Mouse (Mus musculus): ENCODE data around the gene Tapt1.
"Not testable (repeated sequence)": the region's sequence is repeated elsewhere in the genome, so short reads cannot be mapped to it uniquely, and the experiment has no call there.

Gene Tapt1

DNA sequence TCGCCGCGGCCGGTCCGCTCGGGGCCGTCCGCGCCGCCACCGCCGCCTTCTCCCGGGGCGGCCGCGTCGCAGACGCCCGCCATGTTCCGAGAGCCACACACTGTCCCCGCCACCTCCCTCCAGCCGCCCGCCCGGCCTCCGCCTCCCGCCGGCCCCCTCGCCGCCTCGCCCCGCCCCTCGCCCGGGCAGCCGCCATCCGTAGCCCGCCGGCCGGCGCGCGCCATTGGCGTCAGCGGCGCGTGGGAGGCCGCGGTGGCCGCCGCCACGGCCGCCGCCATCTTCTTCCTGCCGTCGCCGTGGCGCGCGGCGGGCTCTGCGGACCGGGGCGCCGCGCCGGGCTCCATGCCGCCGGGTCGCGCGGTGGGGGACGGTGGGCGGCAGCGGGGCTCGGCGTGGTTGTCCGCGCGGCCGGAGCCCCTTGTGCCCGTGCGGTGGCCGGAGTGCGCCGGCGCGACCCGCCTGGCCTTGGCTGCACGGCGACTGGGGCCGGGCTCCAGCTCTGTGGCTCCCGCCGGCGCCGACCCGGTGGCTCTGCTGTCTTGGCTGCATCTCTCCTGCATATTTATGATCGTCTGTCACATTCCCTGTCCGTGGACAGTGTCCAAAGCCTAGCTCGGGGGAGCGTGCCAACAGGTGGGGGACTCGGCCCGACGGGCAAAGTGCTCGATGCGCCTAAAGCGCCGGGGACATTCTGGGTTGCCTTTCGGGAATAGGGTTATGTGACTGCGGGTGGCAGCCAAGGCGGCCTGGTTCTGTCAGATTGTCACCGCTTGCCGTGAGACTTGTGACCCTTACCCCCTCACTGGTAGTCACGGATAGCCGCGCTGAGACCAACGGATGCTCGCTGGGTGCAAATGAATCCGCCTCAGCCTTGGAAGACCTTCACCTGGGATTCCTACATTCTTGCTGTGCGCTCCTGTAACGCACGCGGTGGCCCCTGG lies at the start of gene Tapt1:
Tapt1 (minus strand) TSS at position 106 of the 941 bp plus-strand sequence.
- peak; percentile 62 to 69 for DNase-seq (ENCODE audit: low spot score in 2 of 2)

DNA sequence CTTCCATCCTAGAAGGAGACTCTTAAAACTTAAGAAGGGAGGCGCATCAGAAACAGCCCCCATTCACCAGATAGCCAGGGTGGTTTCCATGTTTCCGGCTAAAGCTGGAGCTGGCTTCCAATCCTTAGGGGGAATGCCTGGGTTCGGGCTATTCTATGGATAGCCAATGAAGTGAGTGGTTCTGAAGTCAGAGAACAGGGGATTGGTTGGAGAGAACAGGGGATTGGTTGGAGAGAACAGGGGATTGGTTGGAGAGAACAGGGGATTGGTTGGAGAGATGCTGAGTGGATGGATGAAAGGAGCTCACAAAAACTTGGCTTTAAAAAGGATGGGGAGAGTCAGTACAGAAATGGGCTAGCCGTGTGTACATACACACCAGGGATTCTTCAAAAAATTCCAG lies 45.1 kb upstream of the Tapt1 start:
- no peak for DNase-seq (ENCODE audit: low spot score in 2 of 2)

GRCm38 (mm10) chr5:44268524-44268923 lies 42.1 kb upstream of the Tapt1 start:
- not testable (repeated sequence) for DNase-seq (ENCODE audit: low spot score in 2 of 2)

GRCm38 (mm10) chr5:44261691-44262090 lies 35.3 kb upstream of the Tapt1 start:
- DNase-seq (ENCODE audit: low spot score in 2 of 2) = no peak

- no peak for DNase-seq (ENCODE audit: low spot score in 2 of 2)
Measured at GRCm38 (mm10) chr5:44261172-44261571, 34.7 kb upstream of the Tapt1 start.

- DNase-seq (ENCODE audit: low spot score in 2 of 2) = no peak
Measured at GRCm38 (mm10) chr5:44259678-44260077, 33.3 kb upstream of the Tapt1 start.

DNA sequence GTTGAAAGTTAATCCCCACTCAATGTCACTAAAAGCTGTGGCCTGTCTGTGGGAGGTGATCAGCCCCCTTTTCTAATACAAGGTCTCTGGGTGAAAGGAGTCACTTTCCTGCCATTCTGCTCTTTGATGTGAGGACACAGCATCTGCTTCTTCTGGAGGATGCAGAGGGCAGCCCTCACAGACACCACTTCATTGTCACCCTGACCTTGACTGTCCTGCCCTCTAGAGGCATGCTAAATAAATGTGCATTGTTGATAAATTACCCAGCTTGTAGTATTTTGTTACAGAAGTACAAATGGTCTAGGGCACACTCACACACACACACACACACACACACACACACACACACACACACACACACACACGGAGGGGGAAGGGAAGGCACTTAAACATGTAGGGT lies 31.7 kb upstream of the Tapt1 start:
- no peak for DNase-seq (ENCODE audit: low spot score in 2 of 2)

GRCm38 (mm10) chr5:44257401-44257800 lies 31.0 kb upstream of the Tapt1 start:
- DNase-seq (ENCODE audit: low spot score in 2 of 2) = no peak

DNA sequence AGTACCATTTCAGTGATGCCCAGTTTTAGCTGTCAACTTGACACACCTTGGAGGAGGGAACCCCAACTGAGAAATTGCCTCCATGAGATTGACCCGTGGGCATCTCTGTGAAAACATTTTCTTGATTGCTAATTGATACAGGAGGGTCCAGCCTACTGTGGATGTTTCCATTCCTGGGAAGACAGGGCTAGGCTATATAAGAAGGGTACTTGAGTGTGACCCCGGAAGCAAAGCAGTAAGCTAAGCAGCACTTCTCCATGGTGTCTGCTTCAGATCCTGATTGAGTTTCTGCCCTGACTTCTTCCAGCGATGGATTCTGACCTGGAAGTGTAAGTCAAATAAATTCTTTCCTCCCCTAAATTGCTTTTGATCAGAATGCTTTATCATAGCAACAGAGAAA lies 30.1 kb upstream of the Tapt1 start:
- DNase-seq (ENCODE audit: low spot score in 2 of 2) = no peak

DNA sequence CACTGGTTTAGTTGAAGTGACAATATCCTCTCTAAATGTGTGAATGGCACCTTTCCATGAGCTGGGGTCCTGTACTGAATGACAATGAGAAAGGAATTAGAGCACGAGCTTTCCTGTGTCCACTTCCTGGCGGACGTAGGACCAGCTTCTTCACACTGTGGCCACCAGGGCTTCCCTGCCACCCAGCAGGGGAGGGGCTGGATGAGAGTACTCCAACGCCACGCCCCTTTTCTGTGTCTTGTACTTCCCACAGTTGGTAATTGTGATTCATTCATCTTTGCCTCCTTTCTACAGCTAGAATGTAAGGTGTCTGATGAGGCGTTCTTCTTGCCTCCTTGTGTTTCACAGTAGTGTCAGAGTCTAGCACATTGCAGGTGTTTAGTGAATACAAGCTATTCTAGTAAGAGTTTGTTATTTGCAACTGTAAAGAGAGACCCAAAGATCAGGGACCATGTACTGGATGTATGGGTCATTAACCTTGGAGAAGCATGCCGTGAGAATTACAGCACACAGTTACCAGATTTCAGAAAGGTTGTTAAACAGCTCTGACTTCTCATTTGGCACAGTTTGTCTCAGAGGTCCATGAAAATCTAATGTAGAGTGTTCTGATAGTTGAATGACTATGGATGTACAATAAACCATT lies 29.5 kb upstream of the Tapt1 start:
- DNase-seq (ENCODE audit: low spot score in 2 of 2) = no peak

DNA sequence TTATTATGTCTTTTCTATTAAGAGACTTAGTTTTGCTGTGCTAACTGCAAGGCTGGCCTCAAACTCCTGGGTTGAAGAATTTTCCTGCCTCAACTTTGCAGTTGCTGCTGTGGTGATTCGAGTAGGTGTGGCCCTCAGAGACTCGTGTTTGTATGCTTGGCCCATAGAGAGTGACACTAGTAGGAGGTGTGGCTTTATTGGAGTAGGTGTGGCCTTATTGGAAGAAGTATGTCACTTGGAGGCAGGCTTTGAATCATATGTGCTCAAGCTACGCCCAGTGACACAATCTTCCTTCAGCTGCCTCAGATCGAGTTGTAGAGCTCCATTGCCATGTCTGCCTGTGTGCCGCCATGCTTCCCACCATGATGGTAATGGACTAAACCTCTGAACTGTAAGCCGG lies 27.0 kb upstream of the Tapt1 start:
- DNase-seq (ENCODE audit: low spot score in 2 of 2) = no peak

DNA sequence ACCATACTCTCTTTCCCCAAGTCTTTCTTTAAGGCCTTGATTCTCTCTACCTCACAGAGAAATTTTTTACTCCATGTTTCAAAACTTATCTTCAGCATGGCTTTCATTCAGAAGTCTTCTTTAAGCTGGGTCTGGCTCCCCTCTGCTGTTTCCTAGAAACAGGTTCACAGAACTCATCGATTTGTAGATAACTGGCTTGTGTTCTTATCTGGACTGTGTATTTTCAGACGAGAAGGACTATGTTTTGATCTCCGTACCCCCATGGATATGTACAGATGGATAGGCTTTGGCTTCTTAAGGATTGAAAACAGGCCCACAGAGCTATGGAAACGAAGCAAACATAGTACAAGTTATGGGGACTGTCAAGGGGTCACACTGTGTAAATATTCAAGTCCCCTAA lies 26.0 kb upstream of the Tapt1 start:
- DNase-seq (ENCODE audit: low spot score in 2 of 2) = no peak

- DNase-seq (ENCODE audit: low spot score in 2 of 2) = no peak
Measured at GRCm38 (mm10) chr5:44250211-44250955, 24.0 kb upstream of the Tapt1 start.

DNA sequence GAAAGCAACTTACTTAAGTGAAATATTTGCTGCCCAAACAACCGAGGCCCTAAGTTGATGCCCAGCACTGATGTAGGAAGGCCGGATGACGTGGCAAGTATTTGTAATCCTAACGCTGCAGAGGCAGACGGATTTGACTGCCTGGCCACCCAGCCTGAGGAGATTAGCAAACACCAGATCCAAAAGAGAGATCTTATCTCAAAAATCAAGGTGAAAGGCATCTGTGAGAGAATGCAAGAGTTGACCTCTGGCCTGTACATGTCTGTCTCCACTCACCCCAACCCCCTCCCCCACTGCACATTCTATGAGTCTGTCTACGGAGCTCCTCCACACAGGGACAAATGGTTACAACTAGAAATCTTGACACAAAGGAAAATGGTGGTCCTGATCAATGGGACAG lies 22.9 kb upstream of the Tapt1 start:
- no peak for DNase-seq (ENCODE audit: low spot score in 2 of 2)

DNA sequence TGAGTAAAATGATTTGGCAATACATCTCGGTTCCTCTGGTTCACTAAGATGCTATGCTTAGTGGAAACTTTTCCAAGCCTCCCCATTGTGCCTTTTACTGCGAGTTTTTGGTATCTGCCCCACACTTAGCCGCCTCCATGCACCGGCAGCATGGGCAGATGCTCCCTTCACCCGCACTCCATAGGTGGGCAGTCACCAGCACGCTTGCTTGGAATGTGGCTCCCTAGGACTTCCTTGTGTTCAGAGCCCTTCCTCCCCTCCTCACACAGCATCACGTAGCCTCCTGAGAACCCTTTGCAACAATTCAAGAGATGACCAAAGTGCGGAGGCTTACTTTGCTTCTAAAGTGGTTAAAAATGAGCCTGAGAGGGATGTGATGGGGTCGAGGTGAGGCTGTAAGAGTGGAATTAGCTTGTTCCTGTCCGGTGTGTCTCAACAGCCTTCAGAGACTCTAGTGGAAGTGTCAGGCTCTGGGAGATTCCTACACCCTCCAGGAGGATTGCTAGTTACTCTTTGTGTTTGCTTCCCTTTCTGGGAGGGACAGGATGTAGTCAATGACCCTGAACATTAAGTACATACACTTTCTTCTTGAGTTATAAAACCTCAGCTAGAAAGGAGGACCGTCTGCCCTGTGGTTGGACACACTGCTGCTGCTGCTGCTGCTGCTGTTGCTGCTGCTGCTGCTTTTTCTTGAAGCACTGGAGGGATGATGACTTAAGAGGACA lies 20.2 kb upstream of the Tapt1 start:
- no peak for DNase-seq (ENCODE audit: low spot score in 2 of 2)

DNA sequence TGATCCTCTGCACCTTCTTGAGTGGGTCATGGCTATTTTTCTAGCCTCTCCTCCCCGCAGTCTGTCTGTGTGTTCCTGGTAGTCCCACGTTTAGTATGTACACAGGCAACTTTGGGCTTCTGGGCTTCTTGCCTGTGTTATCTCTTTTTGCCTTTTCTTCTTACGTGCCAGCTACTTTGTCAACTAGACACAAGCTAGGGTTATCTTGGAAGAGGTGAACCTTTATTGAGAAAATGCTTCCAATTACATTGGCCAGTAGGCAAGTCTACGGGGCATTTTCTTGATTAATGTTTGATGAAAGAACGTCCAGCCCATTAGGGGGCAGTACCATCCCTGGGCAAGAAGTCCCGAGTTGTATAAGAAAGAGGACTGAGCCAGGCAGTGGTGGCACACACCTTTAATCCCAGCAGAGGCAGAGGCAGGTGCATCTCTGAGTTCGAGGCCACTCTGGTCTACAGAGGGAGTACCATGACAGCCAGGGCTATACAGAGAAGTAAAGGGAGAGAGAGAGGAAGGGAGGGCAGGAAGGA lies 18.5 kb upstream of the Tapt1 start:
- no peak for DNase-seq (ENCODE audit: low spot score in 2 of 2)

DNA sequence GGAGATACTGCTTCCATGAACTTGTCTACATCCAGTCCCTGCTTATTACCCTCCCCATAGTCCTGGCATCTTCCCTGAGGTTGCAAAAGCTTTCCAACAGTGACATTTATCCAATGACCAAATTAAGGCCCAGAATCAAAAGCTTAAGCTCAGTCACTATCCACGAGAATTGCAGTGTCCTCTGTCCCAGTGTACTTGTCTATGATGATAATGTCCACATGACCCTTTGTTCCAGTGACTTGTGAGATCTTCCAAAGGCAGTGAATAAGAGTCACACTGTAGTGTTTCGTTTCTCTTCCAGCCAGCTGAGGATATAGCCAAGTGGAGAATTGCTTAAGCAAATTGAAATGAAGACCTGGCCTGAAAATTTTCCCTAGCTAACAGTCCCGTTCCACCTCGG lies 16.4 kb upstream of the Tapt1 start:
- DNase-seq (ENCODE audit: low spot score in 2 of 2) = no peak

DNA sequence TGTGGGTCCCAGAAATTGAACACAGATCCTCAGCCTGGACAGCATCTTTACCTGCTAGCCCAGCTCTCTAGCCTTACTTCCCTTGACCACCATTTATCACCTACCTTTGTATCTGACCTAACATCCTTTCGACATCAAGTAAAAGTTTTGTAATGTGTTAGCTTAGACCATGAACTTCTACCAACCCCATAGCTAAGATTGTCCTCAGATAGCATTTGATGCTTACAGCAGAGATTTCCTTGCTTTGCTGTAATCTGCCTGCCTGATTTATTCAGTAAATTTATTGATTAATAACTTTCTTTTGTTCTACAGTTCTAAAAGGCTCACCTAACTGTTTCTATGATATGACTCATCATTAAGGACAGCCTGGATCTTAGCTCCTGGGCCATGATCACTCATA lies 15.3 kb upstream of the Tapt1 start:
- DNase-seq (ENCODE audit: low spot score in 2 of 2) = no peak

GRCm38 (mm10) chr5:44239187-44240136 lies 13.0 kb upstream of the Tapt1 start:
- no peak for DNase-seq (ENCODE audit: low spot score in 2 of 2)

DNA sequence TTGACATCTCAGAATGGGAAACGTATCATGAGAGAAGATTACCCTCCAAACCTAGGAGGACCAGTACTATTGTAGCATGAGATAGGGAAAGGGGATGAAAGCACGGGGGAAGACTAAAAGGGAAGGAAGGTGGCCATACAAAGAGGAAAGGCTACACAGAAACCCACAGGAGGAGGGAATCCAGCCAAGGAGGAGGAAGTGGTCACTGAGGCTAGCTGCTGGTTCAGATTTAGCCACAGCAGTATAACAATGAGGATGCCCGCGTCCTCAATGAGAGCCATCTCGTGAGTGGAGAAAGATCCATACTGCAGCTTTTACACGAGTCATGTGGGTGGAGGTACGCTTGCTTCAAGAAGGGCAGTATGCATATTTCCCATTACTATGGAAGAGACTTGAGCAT lies 11.8 kb upstream of the Tapt1 start:
- no peak for DNase-seq (ENCODE audit: low spot score in 2 of 2)
